Mouse (Mus musculus) frontal cortex, postnatal 10 days (tissue): ENCODE measurements at regions not wholly inside any gene's neighbourhood (a gene's known extent, or its start where the extent isn't known, plus 50 kb on each side); places are given as distances from the start of the nearest gene placed in this dataset.

Source experiments
- DNase-seq, 2 experiments: peaks; one replicate each; pipeline ENCODE4 v3.0.0; 2022; ENCODE audit warnings: low spot score in 2 of 2, mixed read lengths in 1 of 2

- no peak for DNase-seq
These were observed 197.6 kb upstream of the Tent5a start for GRCm38 (mm10) chr9:85524733-85525132.

- no peak for DNase-seq
These were observed 194.2 kb upstream of the Tent5a start for GRCm38 (mm10) chr9:85521342-85521741.

- no peak for DNase-seq
These were observed 193.8 kb upstream of the Tent5a start for GRCm38 (mm10) chr9:85520941-85521340.

- DNase-seq, result no peak
These were observed 171.9 kb upstream of the Tent5a start for GRCm38 (mm10) chr9:85499006-85499405.

GRCm38 (mm10) chr9:85497348-85497747, 170.2 kb upstream of the Tent5a start:
- no peak for DNase-seq

- no peak for DNase-seq
These were observed 169.5 kb upstream of the Tent5a start for GRCm38 (mm10) chr9:85496506-85497239.

- no peak for DNase-seq
These were observed 167.9 kb upstream of the Tent5a start for GRCm38 (mm10) chr9:85495056-85495455.

GRCm38 (mm10) chr9:85493760-85494159, 166.6 kb upstream of the Tent5a start:
- DNase-seq, result no peak

GRCm38 (mm10) chr9:85490367-85490766, 163.2 kb upstream of the Tent5a start:
- no peak for DNase-seq

GRCm38 (mm10) chr9:85487915-85488314, 160.8 kb upstream of the Tent5a start:
- no peak for DNase-seq

GRCm38 (mm10) chr9:85487052-85487668, 160.0 kb upstream of the Tent5a start:
- DNase-seq, result no peak

GRCm38 (mm10) chr9:85485749-85486148, 158.6 kb upstream of the Tent5a start:
- DNase-seq, result no peak

GRCm38 (mm10) chr9:85483248-85483647, 156.1 kb upstream of the Tent5a start:
- DNase-seq, result no peak

- no peak for DNase-seq
These were observed 153.4 kb upstream of the Tent5a start for GRCm38 (mm10) chr9:85480566-85480965.

- no peak for DNase-seq
These were observed 148.1 kb upstream of the Tent5a start for GRCm38 (mm10) chr9:85475214-85475613.

- no peak for DNase-seq
These were observed 143.2 kb upstream of the Tent5a start for GRCm38 (mm10) chr9:85470264-85470821.

GRCm38 (mm10) chr9:85469288-85469687, 142.1 kb upstream of the Tent5a start:
- no peak for DNase-seq

GRCm38 (mm10) chr9:85466671-85467070, 139.5 kb upstream of the Tent5a start:
- DNase-seq, result no peak

- DNase-seq, result no peak
These were observed 132.1 kb upstream of the Tent5a start for GRCm38 (mm10) chr9:85459062-85459805.

GRCm38 (mm10) chr9:85458356-85458755, 131.2 kb upstream of the Tent5a start:
- DNase-seq, result no peak

- DNase-seq, result no peak
These were observed 130.3 kb upstream of the Tent5a start for GRCm38 (mm10) chr9:85457400-85457799.

GRCm38 (mm10) chr9:85455382-85455781, 128.2 kb upstream of the Tent5a start:
- no peak for DNase-seq
